Mouse (Mus musculus): Measurements from ENCODE around the gene Dohh.

- TF ChIP-seq CTCF (IDR thresholded peaks at IDR 0.05; ENCODE audit: low read depth, low read length): no peak
- TF ChIP-seq POLR2A (IDR thresholded peaks at IDR 0.05; ENCODE audit: insufficient read depth, low read length): no peak
Measured at GRCm38 (mm10) chr10:81360721-81361120, 23.5 kb upstream of the Dohh start.
